Mouse (Mus musculus): Measurements from ENCODE around the gene Osbpl11.

- TF ChIP-seq CTCF (IDR thresholded peaks at IDR 0.05; ENCODE audit: control insufficient read depth, insufficient read depth, insufficient replicate concordance, low read depth, low read length) (no peak), POLR2A (IDR thresholded peaks at IDR 0.05; ENCODE audit: control insufficient read depth, low read depth, low read length) (no peak)
Measured at GRCm38 (mm10) chr16:33148135-33148534, 36.7 kb upstream of the Osbpl11 start.
